Mouse (Mus musculus): ENCODE measurements around the gene Crat.

The Crat gene

DNA sequence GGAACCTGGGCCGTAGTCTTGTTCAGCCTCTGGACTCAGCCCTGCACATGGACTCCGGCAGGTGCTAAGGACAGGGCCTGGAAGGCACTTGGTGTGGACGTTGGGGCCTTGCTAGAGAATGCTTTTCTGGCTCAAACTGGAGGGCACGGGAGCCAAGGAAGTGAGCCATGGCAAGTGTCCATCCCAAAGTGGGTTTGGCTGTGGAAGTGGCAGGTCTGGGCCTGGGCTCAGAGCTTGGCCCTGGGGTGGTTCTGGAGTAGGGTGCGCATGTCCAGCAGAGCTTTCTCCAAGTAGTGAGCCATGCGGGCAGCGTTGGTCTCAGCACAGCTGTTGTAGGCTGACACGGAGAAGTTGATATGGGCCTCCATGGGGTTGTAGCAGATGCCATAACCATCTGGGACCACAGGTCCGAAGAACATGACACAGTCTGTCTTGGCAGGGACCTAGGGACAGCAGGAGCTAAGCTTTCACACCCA lies 13.2 kb downstream of the Crat start:
- no peak for DNase-seq

DNA sequence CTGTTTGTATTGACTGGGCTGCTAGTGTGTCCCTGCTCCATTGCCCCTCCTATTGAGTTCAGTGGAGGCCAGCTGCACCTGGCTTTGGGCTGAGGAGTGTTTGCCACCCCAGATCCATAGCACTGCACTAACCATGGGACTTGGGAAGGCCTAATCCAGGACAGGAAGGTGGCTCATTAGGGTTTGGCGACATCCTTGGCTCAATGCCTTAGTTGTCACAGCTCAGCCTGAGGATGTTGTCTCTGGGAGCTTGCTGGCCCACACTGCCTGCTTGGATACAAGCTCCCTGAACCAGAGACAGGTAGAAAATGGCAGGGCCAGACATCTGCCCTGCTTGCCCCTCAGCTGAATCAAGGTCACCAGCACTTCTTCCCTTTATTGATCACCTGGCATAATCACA lies 14.0 kb downstream of the Crat start:
- no peak for DNase-seq

DNA sequence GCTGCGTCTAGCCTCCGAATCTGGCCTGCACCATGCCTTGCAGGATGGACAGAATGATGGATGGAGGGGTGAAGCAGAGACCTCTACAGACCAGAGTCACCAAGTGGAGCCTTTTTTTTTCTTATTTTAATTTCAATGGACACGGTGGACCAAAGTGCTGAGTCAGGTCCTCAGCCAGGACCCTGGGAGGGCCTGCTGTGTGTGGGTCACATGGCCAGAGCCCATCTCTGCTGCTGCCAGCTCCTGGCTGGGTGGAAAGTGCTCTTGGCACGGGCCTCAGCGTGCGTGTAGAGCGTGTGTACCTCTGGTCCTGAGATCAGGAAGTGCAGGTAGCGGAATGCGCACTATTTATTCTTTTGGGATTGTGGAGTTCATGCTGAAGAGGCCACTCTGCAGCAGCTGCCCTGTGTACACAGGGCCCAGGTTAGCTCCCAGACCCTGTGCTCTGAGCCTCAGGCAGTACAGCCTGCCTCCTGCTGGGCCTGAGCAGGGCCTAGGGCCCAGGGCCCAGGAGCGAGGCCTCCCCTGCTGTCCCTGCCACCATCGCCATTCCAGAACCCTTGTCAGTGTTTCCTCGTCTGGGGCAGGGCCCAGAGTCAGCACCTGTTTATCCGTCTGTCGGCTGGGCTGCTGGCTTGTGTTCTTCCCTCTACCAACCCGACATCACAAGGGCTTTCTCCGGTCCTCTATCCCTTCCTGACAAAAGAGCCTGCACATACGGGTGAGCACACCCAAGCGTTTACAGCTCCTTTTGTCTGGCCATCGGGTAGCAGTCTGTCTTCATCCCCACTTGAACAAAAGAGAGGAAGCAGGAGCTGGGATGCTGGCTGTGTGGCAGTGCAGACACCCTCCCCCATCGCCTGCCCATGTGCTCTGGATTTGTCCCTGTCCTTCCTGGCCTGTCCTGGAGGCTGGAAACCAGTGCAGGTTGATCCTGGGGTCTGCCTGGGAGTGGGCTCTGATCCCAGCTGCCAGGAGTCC lies 16.1 kb downstream of the Crat start:
- DNase-seq = peak; percentile 37

DNA sequence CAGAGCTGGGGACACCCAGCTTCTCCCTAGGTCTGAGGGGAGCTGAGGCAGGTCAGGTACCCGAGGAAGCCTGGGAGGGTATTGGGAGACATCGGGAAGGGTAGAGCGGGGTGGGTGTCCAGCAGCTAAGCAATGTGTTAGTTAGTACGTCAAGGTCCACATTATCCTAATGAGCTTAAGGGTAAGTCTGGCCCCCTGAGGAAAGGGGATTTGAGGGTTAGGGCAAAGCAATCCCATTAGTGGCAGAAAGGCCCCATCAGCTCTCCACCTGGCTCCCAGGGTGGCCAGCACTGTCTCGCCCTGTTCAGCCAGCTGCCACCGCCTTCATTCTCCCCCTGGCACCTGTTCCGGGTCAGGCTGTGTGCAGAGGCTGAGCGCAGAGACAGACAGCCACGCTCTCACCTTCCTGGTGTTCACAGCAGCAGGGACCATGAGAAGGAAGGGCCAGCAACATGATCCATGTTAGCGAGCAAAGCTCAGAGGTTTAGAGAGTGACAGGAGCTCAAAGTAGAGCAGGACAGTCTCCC lies 17.6 kb downstream of the Crat start:
- no peak for DNase-seq

DNA sequence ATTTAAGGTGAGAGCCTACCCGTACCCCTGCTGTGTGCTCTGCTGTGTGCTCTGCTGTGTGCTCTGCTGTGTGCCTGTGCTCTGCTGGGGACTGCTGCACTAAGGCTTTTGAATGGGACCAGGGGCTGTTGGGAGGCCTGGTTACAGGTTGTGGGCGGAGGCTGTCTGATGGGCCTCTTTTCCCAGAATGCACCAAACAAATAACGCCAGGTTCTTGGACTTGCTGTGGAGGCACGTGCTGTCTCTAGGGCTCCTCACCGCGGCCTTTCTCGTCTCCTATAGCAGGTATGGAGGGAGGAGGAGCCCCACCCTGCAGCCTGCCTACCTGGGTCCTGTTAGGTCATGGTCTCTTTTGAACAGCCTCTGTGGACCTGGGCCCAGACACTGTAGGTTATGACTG lies 19.4 kb downstream of the Crat start:
- no peak for DNase-seq

DNA sequence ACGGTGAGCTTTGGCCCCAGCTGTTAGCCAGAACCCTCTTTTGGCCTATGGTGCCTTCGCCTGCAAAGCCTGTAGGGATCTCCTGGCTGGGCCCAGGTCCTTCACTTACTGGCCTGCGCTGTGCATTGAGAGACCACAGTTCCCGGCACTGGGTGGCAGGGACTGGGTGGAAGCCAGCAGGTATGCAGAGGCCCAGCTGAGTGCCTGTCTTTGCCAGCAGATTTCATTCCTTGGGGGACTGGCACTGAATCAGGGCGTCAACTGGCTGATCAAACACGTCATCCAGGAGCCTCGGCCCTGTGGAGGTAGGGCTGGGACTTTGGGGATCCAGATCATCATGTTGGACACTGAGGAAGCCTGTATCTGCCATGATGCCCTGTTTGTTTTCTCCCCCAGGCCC lies 19.9 kb downstream of the Crat start:
- no peak for DNase-seq

DNA sequence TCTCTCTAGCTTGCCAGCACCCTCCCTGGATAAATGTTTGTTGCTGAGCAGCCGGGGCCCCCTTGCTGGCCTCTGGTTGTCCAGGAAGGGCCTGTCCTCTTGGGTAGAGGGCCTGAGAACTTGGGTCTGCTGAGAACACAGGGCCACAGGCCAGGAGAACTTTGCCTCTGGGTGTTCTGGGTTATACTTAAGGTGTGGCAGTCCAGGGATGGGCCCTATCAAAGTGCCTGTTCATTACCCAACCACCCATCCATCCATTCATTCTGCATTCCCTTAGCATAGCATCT lies 22.3 kb downstream of the Crat start:
- no peak for DNase-seq

DNA sequence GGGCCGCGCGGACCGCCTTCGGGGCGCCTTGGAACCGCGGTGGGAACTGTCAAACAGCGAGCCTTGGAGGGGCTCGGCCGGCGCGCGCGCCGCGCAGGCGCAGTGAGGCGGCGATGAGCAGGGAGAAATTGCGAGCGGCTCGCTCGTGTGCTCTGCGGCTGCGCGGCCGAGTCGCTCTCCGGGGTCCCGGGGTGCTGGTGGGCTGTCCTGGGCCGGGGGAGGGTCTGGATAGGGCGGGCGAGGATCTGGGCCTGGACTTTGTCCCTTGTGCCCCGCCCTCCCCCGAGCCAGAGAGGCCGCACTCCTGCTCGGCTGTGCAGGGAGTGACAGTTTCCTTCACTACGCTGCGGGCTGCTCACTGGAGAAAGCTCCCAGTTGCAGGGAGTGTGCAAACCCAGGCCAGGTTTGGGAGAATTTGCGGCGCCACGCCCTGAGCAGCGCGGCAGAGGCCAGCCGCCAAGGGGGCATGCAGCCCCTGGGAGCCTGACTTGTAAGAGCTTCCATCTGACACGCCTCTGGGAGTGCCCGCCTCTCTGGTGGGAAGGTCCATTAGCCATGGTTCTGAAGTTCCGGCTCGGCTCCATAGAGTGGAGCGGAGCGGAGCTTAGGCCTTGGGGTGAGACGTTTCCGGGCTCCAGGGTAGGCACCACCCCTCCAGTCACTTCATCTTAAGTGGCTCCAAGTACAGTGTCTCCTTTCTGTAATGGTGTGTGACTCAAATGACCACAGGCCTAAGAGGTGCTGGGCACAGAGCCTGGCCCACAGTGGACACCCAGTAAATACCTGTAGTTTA lies 22.8 kb downstream of the Crat start:
- peak; percentile 89 for DNase-seq

DNA sequence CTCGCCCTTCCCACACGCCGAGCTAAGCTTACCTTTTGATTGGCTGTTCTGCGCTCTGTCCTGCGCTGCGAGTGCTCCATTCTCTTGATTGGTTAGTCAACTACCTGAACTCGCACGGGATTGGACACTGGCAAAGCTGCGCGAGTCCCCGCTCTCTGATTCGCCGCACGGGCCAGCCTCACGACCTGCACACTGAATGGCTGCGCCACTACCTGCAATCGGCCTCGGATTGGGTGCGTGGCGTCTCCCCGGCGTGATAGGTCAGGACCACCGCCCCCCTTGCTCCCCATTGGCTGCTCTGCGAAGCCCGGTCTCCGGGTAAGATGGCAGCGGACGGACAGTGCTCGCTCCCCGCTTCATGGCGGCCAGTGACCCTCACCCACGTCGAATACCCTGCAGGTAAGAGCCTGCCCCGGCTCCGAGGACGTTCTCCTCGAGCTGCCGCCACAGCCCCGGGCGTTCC lies 23.5 kb downstream of the Crat start, which contains the start of gene Dolpp1:
Gene Dolpp1, plus strand, starts transcription at position 141 of the 463 bp plus-strand sequence.
- peak; percentile 93 for DNase-seq

DNA sequence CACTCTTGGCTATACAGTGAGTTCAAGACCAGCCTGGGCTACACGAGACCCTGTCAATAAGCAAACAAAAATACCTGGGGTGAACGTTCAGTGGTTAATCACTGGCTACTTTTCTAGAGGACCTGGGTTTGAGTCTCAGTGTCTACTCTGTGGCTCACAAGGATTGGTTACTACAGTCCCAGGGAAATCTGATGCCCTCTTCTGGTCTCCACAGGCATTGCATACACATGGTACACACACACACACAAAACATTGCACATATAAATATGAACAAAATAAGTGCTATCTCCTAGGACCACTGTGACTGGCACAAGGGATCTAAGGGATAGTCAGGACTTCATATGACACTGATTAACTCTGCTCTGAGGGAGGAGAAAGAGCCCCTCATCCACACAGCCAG lies 26.6 kb downstream of the Crat start:
- DNase-seq = no peak

DNA sequence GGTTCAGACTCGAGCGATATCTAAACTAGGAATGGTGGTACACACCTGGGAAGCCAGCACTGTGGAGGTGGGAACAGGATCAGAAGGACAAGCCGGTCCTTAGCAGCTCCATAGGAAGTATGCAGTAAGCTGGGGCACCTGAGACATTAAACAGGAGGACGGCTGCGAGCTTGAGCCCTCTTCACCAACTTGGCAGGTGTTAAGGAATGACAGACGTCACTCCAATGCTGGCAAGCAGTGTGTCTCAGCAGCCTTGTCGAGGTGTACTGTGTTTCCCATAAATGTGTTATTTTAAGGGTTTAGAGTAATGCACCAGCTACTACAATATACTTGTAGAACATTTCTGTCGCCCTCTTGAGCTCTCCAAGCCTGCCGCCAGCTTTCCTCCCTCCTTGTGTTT lies 28.7 kb downstream of the Crat start:
- DNase-seq = no peak

DNA sequence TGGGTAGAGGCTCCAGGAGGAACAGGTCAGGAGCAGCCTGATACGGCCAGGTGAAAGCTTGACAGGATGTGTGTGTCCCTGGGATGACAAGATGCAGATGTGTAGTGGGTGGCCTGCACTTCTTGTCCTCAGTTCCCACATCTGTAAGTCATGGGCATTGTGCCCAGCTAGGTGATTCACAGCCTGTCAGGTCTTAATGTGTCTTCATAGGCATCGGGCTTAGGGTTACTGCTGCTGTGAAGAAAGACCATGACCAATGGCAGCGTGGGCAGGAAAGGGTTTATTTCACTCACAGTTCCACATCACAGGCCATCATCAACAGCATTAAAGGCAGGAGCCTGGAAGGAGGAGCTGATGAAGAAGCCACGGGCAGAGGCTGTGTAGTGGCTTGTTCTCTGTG lies 30.0 kb downstream of the Crat start:
- no peak for DNase-seq

DNA sequence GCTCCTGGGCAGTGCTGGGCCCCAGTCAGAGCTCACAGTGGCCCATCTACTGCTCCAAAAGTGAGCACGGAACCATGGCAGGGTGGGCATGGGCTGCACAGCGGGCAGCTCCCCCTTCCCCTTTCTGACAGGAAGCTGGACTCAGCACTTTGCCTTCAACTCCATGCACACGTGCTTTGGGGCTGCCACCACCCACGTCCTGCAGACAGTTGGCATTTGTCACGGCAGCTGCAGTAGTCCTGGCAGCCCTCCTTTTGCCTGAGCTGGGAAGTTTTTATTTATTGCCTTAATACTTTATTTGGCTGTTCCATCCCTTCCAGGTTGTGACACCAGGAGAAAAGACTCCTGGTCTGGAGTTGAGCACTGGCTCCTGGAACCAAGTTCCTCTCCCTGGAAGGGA lies 30.8 kb downstream of the Crat start:
- DNase-seq = no peak

DNA sequence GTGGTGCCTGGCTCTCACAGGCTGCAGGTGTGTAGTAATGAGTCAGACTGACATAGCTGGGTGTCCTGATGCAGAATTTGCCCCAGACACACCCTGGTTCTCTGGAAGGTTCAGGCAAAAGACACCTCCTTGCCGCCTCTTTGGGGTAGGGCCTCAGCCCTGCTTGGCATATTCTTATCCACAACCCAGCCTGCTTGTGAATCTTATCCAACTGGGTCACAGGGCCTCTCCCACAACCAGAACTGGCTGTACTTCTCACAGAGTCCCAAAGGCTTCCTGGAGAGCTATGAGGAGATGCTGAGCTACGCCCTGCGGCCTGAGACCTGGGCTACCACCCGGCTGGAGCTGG lies 34.3 kb downstream of the Crat start:
- no peak for DNase-seq

DNA sequence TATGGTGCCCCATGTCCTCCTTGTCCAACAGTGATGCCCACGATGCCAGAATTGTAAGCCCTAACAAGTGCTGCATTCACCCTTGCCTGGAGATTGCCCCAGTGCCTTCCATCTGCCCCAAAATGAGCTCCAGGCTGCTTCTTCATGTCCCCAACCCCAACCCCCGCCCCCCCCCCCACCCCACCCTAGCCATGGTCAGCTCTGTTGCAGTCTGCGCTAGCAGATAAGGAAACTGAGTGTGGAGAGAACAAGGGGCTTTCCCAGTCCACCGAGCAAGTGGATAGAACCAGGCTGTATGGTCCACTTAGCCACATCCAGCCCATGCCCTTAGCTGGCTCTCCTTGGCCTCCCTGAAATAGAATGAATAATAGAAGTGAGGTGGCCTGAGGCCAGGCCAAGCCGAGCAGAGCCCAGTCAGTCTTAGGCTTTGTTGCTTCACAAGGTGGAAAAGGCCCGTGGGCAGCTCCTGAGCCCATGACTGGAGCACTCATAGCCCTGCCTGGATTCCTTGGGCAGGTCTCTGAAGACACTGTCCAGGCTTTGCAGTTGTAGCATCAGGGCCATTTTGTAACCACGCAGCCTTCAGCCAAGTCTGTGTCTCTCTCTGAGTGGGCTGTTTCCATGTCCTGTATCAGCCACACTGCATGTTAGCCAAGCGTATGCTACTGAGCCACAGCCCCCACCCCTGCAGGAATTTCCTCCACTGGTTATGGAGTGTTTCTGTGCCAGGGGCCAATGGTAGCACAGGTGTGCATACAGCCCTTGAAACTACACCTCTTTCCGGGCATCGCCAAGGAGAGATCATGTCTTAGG lies 34.8 kb downstream of the Crat start:
- no peak for DNase-seq

DNA sequence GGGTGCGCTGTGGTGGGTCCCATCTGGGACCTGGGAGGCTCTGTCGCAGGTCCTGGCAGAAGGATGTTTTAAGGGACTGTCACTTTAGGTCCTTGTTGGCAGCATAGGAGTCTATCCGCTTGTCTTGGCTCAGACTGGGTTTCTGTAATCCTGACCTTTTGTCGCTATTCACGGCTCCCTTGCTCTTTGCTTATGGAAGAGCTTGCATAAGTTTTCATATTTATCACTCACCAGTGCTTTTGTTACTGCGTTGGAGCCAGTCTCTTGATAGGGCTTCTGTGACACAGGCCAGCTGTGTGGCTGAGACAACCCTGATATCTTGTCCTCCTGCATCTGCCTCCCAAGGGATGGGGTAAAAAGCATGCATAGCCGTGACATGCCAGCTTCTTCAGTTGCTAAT lies 36.3 kb downstream of the Crat start:
- no peak for DNase-seq

DNA sequence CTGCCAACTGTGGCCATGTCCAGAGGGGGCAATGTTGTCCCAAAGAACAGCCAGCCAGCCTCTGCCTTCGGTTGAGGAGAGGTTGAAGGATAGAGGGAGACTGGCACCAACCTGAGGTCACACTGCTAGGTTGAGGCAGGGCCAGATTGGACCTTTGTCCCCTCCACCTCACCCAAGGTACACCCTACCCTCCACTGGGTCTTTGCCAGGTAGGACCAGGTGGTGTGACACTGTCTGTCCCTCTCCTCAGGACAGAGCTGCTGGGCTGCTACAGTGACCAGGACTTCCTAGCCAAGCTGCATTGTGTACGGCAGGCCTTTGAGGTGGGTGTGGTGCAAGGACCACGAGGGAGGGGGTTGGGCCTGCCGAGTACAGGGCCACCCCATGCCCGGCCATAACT lies 37.9 kb downstream of the Crat start:
- no peak for DNase-seq

DNA sequence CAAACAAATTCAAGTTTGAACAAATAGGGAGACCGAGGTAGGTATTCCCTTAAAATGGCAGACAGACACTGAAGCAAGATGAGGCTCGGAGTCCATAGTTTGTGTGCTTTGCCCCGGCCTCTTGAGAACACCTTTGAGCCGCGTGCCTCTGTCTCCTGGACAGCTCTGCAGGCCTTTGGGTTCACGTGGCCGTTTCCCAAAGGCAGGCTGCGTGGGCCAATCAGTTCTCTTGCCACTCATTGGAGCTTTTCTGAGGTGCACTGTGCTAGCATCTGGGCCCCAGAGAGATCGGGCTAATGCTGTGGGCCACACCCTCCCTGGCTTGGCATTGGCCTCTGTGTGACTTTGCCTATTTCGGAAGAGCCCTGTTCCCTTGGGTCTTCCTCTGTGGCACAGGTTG lies 39.7 kb downstream of the Crat start:
- DNase-seq = no peak

DNA sequence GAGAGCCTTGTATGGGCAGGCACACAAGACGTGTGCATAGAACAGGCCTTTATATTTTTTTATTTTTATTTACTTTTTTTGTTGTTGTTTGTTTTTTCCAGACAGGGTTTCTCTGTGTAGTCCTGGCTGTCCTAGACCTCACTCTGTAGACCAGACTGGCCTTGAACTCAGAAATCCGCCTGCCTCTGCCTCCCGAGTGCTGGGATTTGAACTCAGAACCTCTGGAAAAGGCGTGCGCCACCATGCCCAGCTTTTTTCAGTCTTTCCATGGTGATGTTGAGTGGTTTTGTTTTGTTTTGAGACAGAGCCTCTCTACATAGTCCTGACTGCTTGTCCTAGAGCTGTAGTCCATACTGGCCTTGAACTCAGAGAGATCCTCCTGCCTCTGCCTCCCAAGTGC lies 42.9 kb downstream of the Crat start:
- no peak for DNase-seq

DNA sequence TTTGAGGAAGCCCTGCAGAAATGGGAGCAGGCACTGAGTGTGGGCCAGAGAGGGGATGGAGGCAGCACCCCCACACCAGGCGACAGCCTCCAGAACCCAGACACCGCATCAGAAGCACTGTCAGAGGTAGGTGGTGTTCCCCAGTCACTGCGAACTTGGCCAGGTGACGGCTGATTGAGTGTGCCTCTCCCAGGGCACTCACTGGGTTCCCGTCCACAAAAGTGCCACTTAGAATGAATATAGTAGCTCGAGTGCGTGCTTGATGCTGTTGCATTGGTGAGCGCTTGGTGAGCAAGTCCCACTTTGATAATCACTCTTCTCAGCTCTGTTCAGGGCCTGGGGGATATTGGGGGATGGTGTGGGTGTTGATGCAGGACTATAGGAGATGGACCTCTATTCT lies 44.1 kb downstream of the Crat start:
- DNase-seq = no peak

DNA sequence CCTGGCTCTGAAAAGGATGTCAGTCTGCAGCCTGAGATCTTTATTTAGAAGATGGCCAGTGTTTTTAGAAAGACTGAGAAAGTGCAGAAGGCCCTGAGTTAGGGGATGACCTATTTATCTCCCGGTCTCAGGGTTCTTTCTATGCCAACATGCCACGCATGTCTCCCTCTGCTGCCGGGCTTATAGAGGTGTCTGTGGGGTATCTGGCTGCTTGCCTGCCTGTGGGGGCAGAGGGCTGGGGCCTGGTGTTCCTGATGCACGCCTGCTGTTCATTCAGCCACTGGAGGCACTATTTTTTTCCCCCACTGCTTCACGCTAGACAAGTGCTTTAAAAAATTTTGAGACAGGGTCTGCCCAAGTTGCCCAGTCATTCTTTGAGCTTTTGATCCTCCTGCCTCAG lies 49.4 kb downstream of the Crat start:
- peak; percentile 25 for DNase-seq

DNA sequence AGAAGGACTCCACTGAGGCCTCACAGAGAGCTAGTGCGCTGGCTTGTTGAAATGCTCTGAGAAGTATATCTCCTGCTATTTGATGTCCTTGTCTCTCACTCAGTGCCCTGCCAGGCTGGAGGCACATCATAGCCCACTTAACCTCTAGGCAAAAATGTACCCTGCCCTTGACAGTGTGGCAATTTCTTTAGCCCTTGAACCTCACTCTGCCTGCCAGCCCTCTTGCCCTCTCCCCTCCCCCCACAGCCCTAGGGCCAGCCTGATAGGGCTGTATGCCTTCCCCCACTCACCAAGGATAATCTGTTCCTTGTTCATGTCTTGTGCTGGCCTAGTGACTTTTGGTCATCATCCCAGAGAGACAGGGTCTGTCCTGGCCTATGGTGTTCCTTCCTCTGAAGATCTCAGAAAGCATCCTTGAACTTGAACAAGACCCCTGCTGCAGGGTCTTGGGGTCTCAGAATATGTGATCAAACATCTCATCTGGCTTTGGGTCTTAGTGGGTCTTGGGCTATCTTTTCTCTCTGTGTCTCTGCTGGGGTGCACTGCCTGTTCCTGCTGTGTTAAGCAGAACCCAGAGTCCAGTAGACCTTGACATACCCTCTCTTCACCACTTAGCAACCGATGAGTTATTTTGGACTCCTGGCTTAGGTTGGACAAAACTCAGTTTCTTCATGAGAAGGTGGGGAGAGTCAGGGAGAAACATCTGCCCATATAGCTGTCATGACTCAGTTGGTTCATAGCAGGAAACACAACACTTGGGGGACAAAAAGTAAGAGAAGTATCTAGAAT lies 50.1 kb downstream of the Crat start:
- DNase-seq = peak; percentile 25

Measured in kidney, adult 18-20 months (tissue).